Mouse (Mus musculus): ENCODE measurements around the gene Gpx2.

DNA sequence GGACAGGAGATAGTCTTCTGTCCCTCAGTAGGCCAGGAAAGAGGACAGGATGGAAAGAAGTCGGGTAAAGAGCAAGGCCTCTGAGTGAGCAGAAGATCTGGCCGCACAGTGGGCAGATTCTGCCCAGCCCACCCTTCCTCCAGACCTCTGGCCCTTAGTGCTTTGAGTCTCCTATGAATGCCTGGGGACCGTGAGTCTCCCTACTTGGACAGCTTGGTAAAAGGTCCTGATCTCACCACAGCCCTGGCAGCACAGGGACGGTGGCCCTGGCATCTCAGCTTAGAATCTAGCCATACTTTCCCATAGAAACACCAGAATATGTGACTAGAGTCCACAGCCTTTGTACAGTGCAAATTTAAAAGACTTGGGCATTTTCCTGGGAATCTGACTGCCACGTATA lies 15.4 kb downstream of the Gpx2 start:
- TF ChIP-seq CTCF (IDR thresholded peaks at IDR 0.05; ENCODE audit: borderline replicate concordance, control insufficient read depth, extremely low read depth, insufficient read depth, low read length, poor library complexity) (no peak), POLR2A (IDR thresholded peaks at IDR 0.05; ENCODE audit: control insufficient read depth, extremely low read depth, insufficient read depth, low read length, poor library complexity) (no peak)

Data from thymus, adult 2 months (tissue).